Mouse (Mus musculus): ENCODE measurements at regions not wholly inside any gene's neighbourhood (a gene's known extent, or its start where the extent isn't known, plus 50 kb on each side); places are given as distances from the start of the nearest gene placed in this dataset.

DNA sequence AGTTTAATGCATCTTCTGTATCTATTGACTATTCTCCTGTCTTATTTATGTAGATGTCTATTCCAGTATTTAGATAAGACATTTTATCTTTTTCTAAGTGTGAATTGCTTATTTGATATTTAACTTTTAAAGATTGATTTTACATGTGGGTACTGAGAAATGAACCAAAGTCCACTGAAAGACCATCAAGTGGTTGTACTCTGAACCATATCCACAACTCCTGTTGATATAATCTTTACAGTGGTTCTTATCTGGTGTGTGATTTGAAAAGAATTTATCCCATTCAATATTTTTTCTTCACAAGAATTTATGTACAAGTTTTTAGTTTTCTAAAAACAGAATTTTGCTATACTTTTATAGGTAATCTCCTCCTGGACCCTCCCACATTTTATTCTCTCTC, 422.6 kb upstream of the Galntl6 start:
- no peak for TF ChIP-seq POLR2AphosphoS5 (IDR thresholded peaks at IDR 0.05; ENCODE audit: borderline replicate concordance, low read depth, low read length)
- no peak for TF ChIP-seq POLR2A (IDR thresholded peaks at IDR 0.05; ENCODE audit: control insufficient read depth in 1 of 2, insufficient read depth in 1 of 2, low read depth in 1 of 2, low read length in 2 of 2, poor library complexity in 1 of 2)
- TF ChIP-seq CTCF (IDR thresholded peaks at IDR 0.05 in 2 of 3, conservative IDR thresholded peaks at IDR 0.05 in 1 of 3; ENCODE audit: control insufficient read depth in 1 of 3, insufficient read depth in 1 of 3, low read depth in 2 of 3, low read length in 3 of 3, poor library complexity in 1 of 3, severe bottlenecking in 1 of 3), result no peak
- TF ChIP-seq JUND (IDR thresholded peaks at IDR 0.05; ENCODE audit: low read depth, low read length), result no peak
- no peak for TF ChIP-seq CHD2 (IDR thresholded peaks at IDR 0.05; ENCODE audit: low read length)
- TF ChIP-seq SMC3 (IDR thresholded peaks at IDR 0.05; ENCODE audit: low read depth, low read length), result no peak
- no peak for TF ChIP-seq ZNF384 (IDR thresholded peaks at IDR 0.05; ENCODE audit: low read depth, low read length)
- TF ChIP-seq MXI1 (IDR thresholded peaks at IDR 0.05; ENCODE audit: low read depth, low read length), result no peak
- no peak for TF ChIP-seq UBTF (IDR thresholded peaks at IDR 0.05; ENCODE audit: borderline replicate concordance, insufficient read depth, low read depth, low read length)
- TF ChIP-seq TAL1 (IDR thresholded peaks at IDR 0.05; ENCODE audit: low read length), result no peak
- no peak for TF ChIP-seq ZKSCAN1 (IDR thresholded peaks at IDR 0.05; ENCODE audit: low read depth, low read length)
- no peak for TF ChIP-seq MAFK (IDR thresholded peaks at IDR 0.05; ENCODE audit: borderline replicate concordance, low read depth, low read length)
- no peak for TF ChIP-seq MAX (IDR thresholded peaks at IDR 0.05; ENCODE audit: low read length)

Data from MEL (cell line).